Mouse (Mus musculus): ENCODE data around the gene Map3k10. TPM values are rescaled to one million over a fixed set of nuclear protein-coding genes. Genes with fewer than 3 reads are reported as not detected.

Map3k10 gene
- polyA plus RNA-seq (2015; fragmentation: Nextera tagmentation; extraction: Ambion mirVana), result 5.8 and 9.0 TPM in 2 replicates

GRCm38 (mm10) chr7:27674522-27675221 is at the start of gene Map3k10:
Map3k10 (minus strand) TSS chr7:27674598.
- ATAC-seq (ENCODE audit: insufficient number of reproducible peaks, low FRiP score, low TSS enrichment, low read depth), result peak; percentile 96
- Histone ChIP-seq H3K4me1 (peaks cover 28% of the 10 kb centered on the region), H3K4me3 (peak within 1 kb of the TSS; percentile 92), H3K9ac (peak within 1 kb of the TSS; percentile 78), H3K27ac (peak within 1 kb of the TSS; percentile 86), H3K9me3 (no peaks in the 10 kb centered on the region), H3K27me3 (no peaks in the 10 kb centered on the region), H3K4me2 (peak within 1 kb of the TSS; percentile 97), H3K36me3 (peaks cover 12% of the 10 kb centered on the region)
- under 1% methylated on average over 28 of the region's 31 CpGs for WGBS

GRCm38 (mm10) chr7:27721951-27722350 is 47.6 kb upstream of the Map3k10 start:
- H3K36me3 ChIP-seq, result no peaks in the 10 kb centered on the region
- H3K9me3 ChIP-seq, result no peaks in the 10 kb centered on the region
- H3K4me3 ChIP-seq, result no peak overlapping the region
- H3K27ac ChIP-seq, result no peak overlapping the region
- H3K4me2 ChIP-seq, result no peak overlapping the region
- no peak overlapping the region for H3K9ac ChIP-seq
- H3K4me1 ChIP-seq, result no peaks in the 10 kb centered on the region
- H3K27me3 ChIP-seq, result no peaks in the 10 kb centered on the region
- 87% methylated on average over 8 of the region's 8 CpGs for WGBS
- no peak for ATAC-seq (ENCODE audit: insufficient number of reproducible peaks, low FRiP score, low TSS enrichment, low read depth)

- 80% methylated on average over 7 of the region's 7 CpGs for WGBS
- Histone ChIP-seq H3K36me3 (no peaks in the 10 kb centered on the region), H3K9ac (no peak overlapping the region), H3K4me1 (no peaks in the 10 kb centered on the region), H3K27ac (no peak overlapping the region), H3K27me3 (no peaks in the 10 kb centered on the region), H3K4me3 (no peak overlapping the region), H3K9me3 (no peaks in the 10 kb centered on the region; the same call in 1 of the 2 replicates), H3K4me2 (no peak overlapping the region)
- no peak for ATAC-seq (ENCODE audit: insufficient number of reproducible peaks, low FRiP score, low TSS enrichment, low read depth)
These were observed 36.0 kb upstream of the Map3k10 start for GRCm38 (mm10) chr7:27710402-27710801.

GRCm38 (mm10) chr7:27696711-27697110 is 22.3 kb upstream of the Map3k10 start:
- no peak overlapping the region for H3K27ac ChIP-seq
- no peak overlapping the region for H3K9ac ChIP-seq
- H3K4me1 ChIP-seq, result no peaks in the 10 kb centered on the region
- no peaks in the 10 kb centered on the region for H3K27me3 ChIP-seq
- H3K9me3 ChIP-seq, result no peaks in the 10 kb centered on the region
- H3K4me3 ChIP-seq, result no peak overlapping the region
- ATAC-seq (ENCODE audit: insufficient number of reproducible peaks, low FRiP score, low TSS enrichment, low read depth), result no peak
- WGBS, result 44% methylated on average over 3 of the region's 3 CpGs
- no peak overlapping the region for H3K4me2 ChIP-seq
- no peaks in the 10 kb centered on the region for H3K36me3 ChIP-seq

GRCm38 (mm10) chr7:27691076-27691475 is 16.7 kb upstream of the Map3k10 start:
- Histone ChIP-seq H3K36me3 (no peaks in the 10 kb centered on the region), H3K4me3 (no peak overlapping the region), H3K27ac (no peak overlapping the region), H3K9ac (no peak overlapping the region), H3K4me2 (no peak overlapping the region), H3K4me1 (peaks cover 11% of the 10 kb centered on the region), H3K9me3 (no peaks in the 10 kb centered on the region), H3K27me3 (no peaks in the 10 kb centered on the region)
- no peak for ATAC-seq (ENCODE audit: insufficient number of reproducible peaks, low FRiP score, low TSS enrichment, low read depth)
- WGBS, result 41% methylated on average over 5 of the region's 5 CpGs

GRCm38 (mm10) chr7:27688815-27689612 is 14.6 kb upstream of the Map3k10 start, which contains the start of gene Zfp607b:
Zfp607b (plus strand) TSS chr7:27689340.
- peak; percentile 100 for ATAC-seq (ENCODE audit: insufficient number of reproducible peaks, low FRiP score, low TSS enrichment, low read depth)
- no peaks in the 10 kb centered on the region for H3K36me3 ChIP-seq
- H3K27me3 ChIP-seq, result no peaks in the 10 kb centered on the region
- H3K27ac ChIP-seq, result peak within 1 kb of the TSS; percentile 84
- no peaks in the 10 kb centered on the region for H3K9me3 ChIP-seq
- peaks cover 11% of the 10 kb centered on the region for H3K4me1 ChIP-seq
- peak within 1 kb of the TSS; percentile 48 for H3K4me3 ChIP-seq
- H3K4me2 ChIP-seq, result peak within 1 kb of the TSS; percentile 52
- H3K9ac ChIP-seq, result peak within 1 kb of the TSS; percentile 37; the same call in 1 of the 2 replicates
- WGBS, result under 1% methylated on average over 19 of the region's 19 CpGs

- Histone ChIP-seq H3K4me1 (peaks cover 11% of the 10 kb centered on the region), H3K9me3 (no peaks in the 10 kb centered on the region), H3K9ac (peak overlapping the region; percentile 37; the same call in 1 of the 2 replicates), H3K4me3 (peak overlapping the region; percentile 48), H3K27me3 (no peaks in the 10 kb centered on the region), H3K4me2 (peak overlapping the region; percentile 52), H3K36me3 (no peaks in the 10 kb centered on the region), H3K27ac (peak overlapping the region; percentile 84)
- ATAC-seq (ENCODE audit: insufficient number of reproducible peaks, low FRiP score, low TSS enrichment, low read depth), result no peak
- WGBS, result 35% methylated on average over 14 of the region's 14 CpGs
These were observed 13.9 kb upstream of the Map3k10 start for GRCm38 (mm10) chr7:27688246-27688788.

GRCm38 (mm10) chr7:27687836-27688235 is 13.4 kb upstream of the Map3k10 start:
- peaks cover 11% of the 10 kb centered on the region for H3K4me1 ChIP-seq
- H3K27ac ChIP-seq, result no peak overlapping the region
- ATAC-seq (ENCODE audit: insufficient number of reproducible peaks, low FRiP score, low TSS enrichment, low read depth), result no peak
- H3K9ac ChIP-seq, result no peak overlapping the region
- no peaks in the 10 kb centered on the region for H3K27me3 ChIP-seq
- H3K36me3 ChIP-seq, result no peaks in the 10 kb centered on the region
- 60% methylated on average over 3 of the region's 3 CpGs for WGBS
- peak overlapping the region; percentile 48; the same call in 1 of the 2 replicates for H3K4me3 ChIP-seq
- peak overlapping the region; percentile 52 for H3K4me2 ChIP-seq
- H3K9me3 ChIP-seq, result no peaks in the 10 kb centered on the region

GRCm38 (mm10) chr7:27687043-27687442 is 12.6 kb upstream of the Map3k10 start:
- ATAC-seq (ENCODE audit: insufficient number of reproducible peaks, low FRiP score, low TSS enrichment, low read depth), result no peak
- 76% methylated on average over 1 of the region's 1 CpGs for WGBS

GRCm38 (mm10) chr7:27685681-27686080 is 11.3 kb upstream of the Map3k10 start:
- no peak overlapping the region for H3K4me3 ChIP-seq
- H3K4me2 ChIP-seq, result peak overlapping the region; percentile 15
- no peaks in the 10 kb centered on the region for H3K9me3 ChIP-seq
- under 1% methylated on average over 6 of the region's 6 CpGs for WGBS
- H3K9ac ChIP-seq, result no peak overlapping the region
- no peak for ATAC-seq (ENCODE audit: insufficient number of reproducible peaks, low FRiP score, low TSS enrichment, low read depth)
- H3K4me1 ChIP-seq, result peaks cover 11% of the 10 kb centered on the region
- no peak overlapping the region for H3K27ac ChIP-seq
- H3K27me3 ChIP-seq, result no peaks in the 10 kb centered on the region
- no peaks in the 10 kb centered on the region for H3K36me3 ChIP-seq

More at GRCm38 (mm10) chr7:27687043-27687442, 12.6 kb upstream of the Map3k10 start:
- Histone ChIP-seq H3K9me3 (no peaks in the 10 kb centered on the region), H3K9ac (no peak overlapping the region), H3K27ac (no peak overlapping the region), H3K4me2 (no peak overlapping the region), H3K4me3 (no peak overlapping the region), H3K36me3 (no peaks in the 10 kb centered on the region), H3K4me1 (peaks cover 11% of the 10 kb centered on the region), H3K27me3 (no peaks in the 10 kb centered on the region)

- Histone ChIP-seq H3K36me3 (no peaks in the 10 kb centered on the region), H3K9me3 (no peaks in the 10 kb centered on the region), H3K27me3 (no peaks in the 10 kb centered on the region), H3K4me2 (peak overlapping the region; percentile 15), H3K9ac (no peak overlapping the region), H3K4me3 (no peak overlapping the region), H3K4me1 (peaks cover 11% of the 10 kb centered on the region), H3K27ac (no peak overlapping the region)
- no peak for ATAC-seq (ENCODE audit: insufficient number of reproducible peaks, low FRiP score, low TSS enrichment, low read depth)
- 35% methylated on average over 5 of the region's 5 CpGs for WGBS
These were observed 10.8 kb upstream of the Map3k10 start for GRCm38 (mm10) chr7:27685220-27685619.

GRCm38 (mm10) chr7:27683218-27683617 is 8.8 kb upstream of the Map3k10 start:
- no peaks in the 10 kb centered on the region for H3K9me3 ChIP-seq
- H3K4me3 ChIP-seq, result no peak overlapping the region
- 53% methylated on average over 2 of the region's 2 CpGs for WGBS
- no peak overlapping the region for H3K4me2 ChIP-seq
- no peak overlapping the region for H3K27ac ChIP-seq
- peaks cover 2% of the 10 kb centered on the region for H3K4me1 ChIP-seq
- H3K27me3 ChIP-seq, result no peaks in the 10 kb centered on the region
- no peak overlapping the region for H3K9ac ChIP-seq
- no peaks in the 10 kb centered on the region for H3K36me3 ChIP-seq
- ATAC-seq (ENCODE audit: insufficient number of reproducible peaks, low FRiP score, low TSS enrichment, low read depth), result no peak
